Mouse (Mus musculus): Measurements from ENCODE around the gene Kcnk1. TPM values are rescaled to one million over a fixed set of nuclear protein-coding genes. Genes with fewer than 3 reads are reported as not detected.

Gene Kcnk1
- total and polyA plus RNA-seq, 3 experiments: not detected

DNA sequence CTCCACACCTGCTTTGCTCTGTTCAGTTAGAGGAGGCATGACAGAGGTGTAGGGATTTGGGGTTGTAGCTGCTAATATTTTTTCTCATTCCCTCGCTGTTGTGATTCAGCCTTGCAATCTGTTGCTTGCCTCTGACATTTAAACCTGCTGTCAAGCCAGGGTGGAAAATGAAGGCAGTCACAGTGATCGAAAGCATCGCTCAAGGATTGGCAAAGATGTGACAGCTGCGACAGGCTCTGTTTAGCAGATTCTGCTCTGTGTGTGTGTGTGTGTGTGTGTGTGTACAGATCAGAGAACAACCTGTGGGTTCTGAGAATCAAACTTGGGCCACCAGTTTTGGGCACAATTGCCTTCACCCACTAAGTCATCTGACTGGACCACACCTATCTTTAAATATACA lies 50.8 kb downstream of the Kcnk1 start:
- TF ChIP-seq MAZ (IDR thresholded peaks at IDR 0.05; ENCODE audit: low read depth, low read length) (no peak), ZC3H11A (IDR thresholded peaks at IDR 0.05; ENCODE audit: low read depth, low read length) (no peak), E2F4 (IDR thresholded peaks at IDR 0.05; ENCODE audit: insufficient replicate concordance, low read depth, low read length) (no peak), SIN3A (IDR thresholded peaks at IDR 0.05; ENCODE audit: low read length) (no peak), GABPA (IDR thresholded peaks at IDR 0.05; ENCODE audit: insufficient replicate concordance, low read depth, low read length) (no peak), MXI1 (IDR thresholded peaks at IDR 0.05; ENCODE audit: low read depth, low read length) (no peak), SMC3 (IDR thresholded peaks at IDR 0.05; ENCODE audit: low read depth, low read length) (no peak), ETS1 (conservative IDR thresholded peaks at IDR 0.05; ENCODE audit: low read depth, low read length) (no peak), EP300 (IDR thresholded peaks at IDR 0.05; ENCODE audit: low read length) (no peak), UBTF (IDR thresholded peaks at IDR 0.05; ENCODE audit: low read depth, low read length) (no peak), ZMIZ1 (IDR thresholded peaks at IDR 0.05; ENCODE audit: low read depth, low read length) (no peak), ELF1 (IDR thresholded peaks at IDR 0.05; ENCODE audit: low read depth, low read length) (no peak), CHD1 (IDR thresholded peaks at IDR 0.05; ENCODE audit: low read depth, low read length) (no peak), HCFC1 (IDR thresholded peaks at IDR 0.05; ENCODE audit: low read depth, low read length) (no peak), NRF1 (IDR thresholded peaks at IDR 0.05; ENCODE audit: low read depth, low read length) (no peak), CTCF (conservative IDR thresholded peaks at IDR 0.05 in 1 of 2, IDR thresholded peaks at IDR 0.05 in 1 of 2; ENCODE audit: low read depth in 2 of 2, low read length in 2 of 2) (no peak), USF1 (IDR thresholded peaks at IDR 0.05; ENCODE audit: low read depth, low read length) (no peak)
- no peak for DNase-seq (ENCODE audit: extremely low read depth)

GRCm38 (mm10) chr8:126053911-126054310 lies 58.9 kb downstream of the Kcnk1 start:
- no peak overlapping the region for H3K4me2 ChIP-seq (ENCODE audit: insufficient read depth, low read depth, poor library complexity, severe bottlenecking)
- no peak overlapping the region for H3K9ac ChIP-seq (ENCODE audit: insufficient read depth, low read depth)
- no peaks in the 10 kb centered on the region for H3K4me1 ChIP-seq (ENCODE audit: control insufficient read depth in 1 of 2, insufficient read depth in 2 of 2)
- peaks cover 4% of the 10 kb centered on the region for H3K9me3 ChIP-seq (replicated peaks; ENCODE audit: low read length)
- dilution Hi-C loops (cut with MboI; ENCODE audit: extremely low pct_ligation_motif_present, extremely low pct_unique_long_range_greater_than_20kb, low sequenced_read_pairs) (no loop called here), in situ Hi-C loops (cut with MboI; ENCODE audit: low pct_ligation_motif_present, low pct_unique_long_range_greater_than_20kb, low sequenced_read_pairs) (no loop called here)
- no peaks in the 10 kb centered on the region for H3K36me3 ChIP-seq (replicated peaks in 1 of 2; ENCODE audit: control insufficient read depth in 1 of 2, insufficient read depth in 1 of 2, low read length in 1 of 2)
- no peaks in the 10 kb centered on the region for H3K79me2 ChIP-seq (replicated peaks; ENCODE audit: control insufficient read depth, extremely low read depth, insufficient read depth, poor library complexity, severe bottlenecking)
- H3K27me3 ChIP-seq (replicated peaks): peaks cover 83% of the 10 kb centered on the region
- no peak overlapping the region for H3K27ac ChIP-seq (ENCODE audit: insufficient read depth, low read depth)
- no peak overlapping the region for H3K4me3 ChIP-seq (replicated peaks in 1 of 3; ENCODE audit: low read depth in 2 of 3, low read length in 2 of 3, poor library complexity in 1 of 3)
- TF ChIP-seq MAX (IDR thresholded peaks at IDR 0.05; ENCODE audit: low read length) (no peak), CTCF (conservative IDR thresholded peaks at IDR 0.05 in 1 of 2, IDR thresholded peaks at IDR 0.05 in 1 of 2; ENCODE audit: low read depth in 2 of 2, low read length in 2 of 2) (no peak), NELFE (IDR thresholded peaks at IDR 0.05; ENCODE audit: low read depth, low read length) (no peak), TCF12 (IDR thresholded peaks at IDR 0.05; ENCODE audit: low read depth, low read length) (no peak), USF2 (conservative IDR thresholded peaks at IDR 0.05; ENCODE audit: low read depth, low read length) (no peak), JUN (IDR thresholded peaks at IDR 0.05; ENCODE audit: insufficient read depth, low read depth, low read length) (no peak), MAZ (IDR thresholded peaks at IDR 0.05; ENCODE audit: low read depth, low read length) (no peak), CHD2 (IDR thresholded peaks at IDR 0.05; ENCODE audit: low read length) (no peak), ETS1 (conservative IDR thresholded peaks at IDR 0.05; ENCODE audit: low read depth, low read length) (no peak), PAX5 (IDR thresholded peaks at IDR 0.05; ENCODE audit: low read length) (no peak)
- DNase-seq (ENCODE audit: extremely low read depth): no peak

More for the DNA sequence above, 50.8 kb downstream of the Kcnk1 start:
- no peak overlapping the region for H3K27ac ChIP-seq (ENCODE audit: insufficient read depth, low read depth)
- in situ Hi-C loops (cut with MboI; ENCODE audit: low pct_ligation_motif_present, low pct_unique_long_range_greater_than_20kb, low sequenced_read_pairs): no loop called here
- peaks cover 83% of the 10 kb centered on the region for H3K27me3 ChIP-seq (replicated peaks)
- no peaks in the 10 kb centered on the region for H3K4me1 ChIP-seq (ENCODE audit: control insufficient read depth in 1 of 2, insufficient read depth in 2 of 2)
- dilution Hi-C loops (cut with MboI; ENCODE audit: extremely low pct_ligation_motif_present, extremely low pct_unique_long_range_greater_than_20kb, low sequenced_read_pairs): no loop called here
- no peak overlapping the region for H3K9ac ChIP-seq (ENCODE audit: insufficient read depth, low read depth)
- H3K79me2 ChIP-seq (replicated peaks; ENCODE audit: control insufficient read depth, extremely low read depth, insufficient read depth, poor library complexity, severe bottlenecking): no peaks in the 10 kb centered on the region
- peaks cover 3% of the 10 kb centered on the region for H3K9me3 ChIP-seq (replicated peaks; ENCODE audit: low read length)
- H3K36me3 ChIP-seq (replicated peaks in 1 of 2; ENCODE audit: control insufficient read depth in 1 of 2, insufficient read depth in 1 of 2, low read length in 1 of 2): no peaks in the 10 kb centered on the region
- no peak overlapping the region for H3K4me2 ChIP-seq (ENCODE audit: insufficient read depth, low read depth, poor library complexity, severe bottlenecking)
- H3K4me3 ChIP-seq (replicated peaks in 1 of 3; ENCODE audit: low read depth in 2 of 3, low read length in 2 of 3, poor library complexity in 1 of 3): no peak overlapping the region

Measured in CH12.LX (cell line).